Mouse (Mus musculus): ENCODE measurements around the gene Hhat.

- TF ChIP-seq CTCF (IDR thresholded peaks at IDR 0.05; ENCODE audit: borderline replicate concordance, insufficient read depth, low read length), result no peak
- no peak for TF ChIP-seq POLR2A (IDR thresholded peaks at IDR 0.05; ENCODE audit: low read depth, low read length)
Observed at GRCm38 (mm10) chr1:192555516-192555915, 215.5 kb downstream of the Hhat start.
